Mouse (Mus musculus): ENCODE data around the gene Cachd1.

DNA sequence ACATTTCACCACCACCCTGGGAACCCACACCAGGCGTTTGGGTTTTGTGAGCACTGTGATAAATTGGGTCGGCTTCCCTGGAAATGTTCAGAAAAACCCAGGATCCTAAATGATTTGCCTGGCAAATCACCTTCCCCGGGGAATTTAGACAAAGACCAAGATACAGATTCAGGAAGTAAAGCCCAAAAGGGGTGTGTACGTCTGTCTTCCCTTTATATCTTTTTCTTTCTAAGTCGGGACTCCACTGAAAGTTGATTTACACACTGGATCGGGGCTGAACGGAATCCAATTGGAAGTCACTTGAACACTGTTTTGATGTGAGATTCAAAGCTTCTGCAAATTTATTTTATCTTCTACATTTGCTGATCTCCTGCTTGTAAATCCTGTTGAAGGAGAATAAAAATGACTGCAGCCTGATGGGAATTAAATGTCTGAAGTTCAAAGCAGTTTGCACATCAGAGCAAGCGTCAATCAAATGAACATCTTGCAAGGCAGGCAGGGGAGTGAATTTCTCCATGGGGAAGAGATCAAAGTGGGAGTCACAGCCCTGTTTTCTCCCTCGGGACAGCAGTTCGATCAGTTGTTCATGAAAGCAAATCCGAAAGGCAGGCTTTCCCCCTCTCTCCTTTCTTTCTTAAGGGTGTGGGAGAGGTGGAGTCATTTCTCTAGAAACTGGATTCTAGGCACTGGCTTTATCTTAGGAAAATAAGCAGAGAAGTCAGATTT lies 134.3 kb downstream of the Cachd1 start:
- TF ChIP-seq CTCF (IDR thresholded peaks at IDR 0.05; ENCODE audit: borderline replicate concordance, insufficient read depth, low read length) (no peak), POLR2A (IDR thresholded peaks at IDR 0.05; ENCODE audit: low read depth, low read length) (no peak)

Measured in embryonic fibroblast, embryonic 13.5 days (primary cell).